Mouse (Mus musculus): ENCODE data around the gene Mpp5.

- TF ChIP-seq CTCF (IDR thresholded peaks at IDR 0.05; ENCODE audit: low read depth, low read length) = no peak
- no peak for TF ChIP-seq POLR2A (IDR thresholded peaks at IDR 0.05; ENCODE audit: borderline replicate concordance, low read depth, low read length)
Observed at GRCm38 (mm10) chr12:78769031-78769713, 20.5 kb downstream of the Mpp5 start.

Measured in bone marrow macrophage, adult 2 months (primary cell).